Mouse (Mus musculus) natural killer cell, adult 2 months (primary cell): ENCODE data around the gene Folr2.

Source experiments
- DNase-seq, 2 experiments: peaks; one replicate each; pipeline ENCODE4 v3.0.0; 2022; ENCODE audit warnings: low spot score in 2 of 2

Gene Folr2

GRCm38 (mm10) chr7:101857094-101857493 is at the start of gene Folr2:
TSS of gene Folr2 (minus strand) at chr7:101857194.
- no peak for DNase-seq

DNA sequence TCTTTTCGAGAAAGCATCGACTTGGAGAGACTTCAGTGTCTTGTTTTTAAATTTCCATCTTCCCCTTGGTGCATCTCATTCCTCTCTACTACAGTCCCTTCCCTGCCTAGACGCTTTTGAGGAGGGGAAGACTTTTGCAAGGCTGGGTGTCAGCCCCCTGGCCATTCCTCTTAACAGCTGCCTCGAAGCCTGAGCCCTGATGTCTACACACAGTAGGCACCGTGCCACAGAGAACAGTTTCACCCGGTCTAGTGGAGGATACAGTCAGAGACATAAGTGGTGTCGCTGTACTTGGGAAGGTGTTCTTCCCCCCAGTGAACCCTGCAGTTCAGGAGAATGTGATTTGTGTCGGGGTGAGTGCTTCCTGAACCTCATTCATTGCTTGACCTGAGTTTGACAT is 49.7 kb upstream of the Folr2 start:
- no peak for DNase-seq

GRCm38 (mm10) chr7:101906287-101906681 is 49.3 kb upstream of the Folr2 start, which contains the start of gene Tomt:
TSS of gene Tomt (minus strand) at chr7:101906359.
- DNase-seq, result no peak

GRCm38 (mm10) chr7:101905561-101906286 is 48.7 kb upstream of the Folr2 start, which contains the start of gene Lamtor1:
TSS of gene Lamtor1 (plus strand) at chr7:101905904.
- peak; percentile 99 to 100 for DNase-seq

DNA sequence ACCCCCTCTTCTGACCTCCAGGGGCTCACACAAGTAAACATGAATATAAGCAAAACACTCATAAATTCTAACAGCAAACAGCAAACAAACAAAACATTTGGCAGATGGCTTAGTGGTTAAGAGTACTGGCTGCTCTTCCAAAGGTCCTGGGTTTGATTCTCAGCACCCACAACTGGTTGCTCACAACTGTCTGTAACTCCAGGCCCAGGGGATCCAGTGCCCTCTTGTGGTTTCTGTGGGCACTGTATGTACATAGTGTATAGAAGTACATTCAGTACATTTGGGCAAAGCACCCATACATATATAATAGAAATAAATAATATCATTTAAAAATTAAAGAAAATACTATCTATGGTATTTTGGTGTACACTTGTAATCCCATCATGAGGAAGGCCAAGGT is 45.9 kb upstream of the Folr2 start:
- no peak for DNase-seq

DNA sequence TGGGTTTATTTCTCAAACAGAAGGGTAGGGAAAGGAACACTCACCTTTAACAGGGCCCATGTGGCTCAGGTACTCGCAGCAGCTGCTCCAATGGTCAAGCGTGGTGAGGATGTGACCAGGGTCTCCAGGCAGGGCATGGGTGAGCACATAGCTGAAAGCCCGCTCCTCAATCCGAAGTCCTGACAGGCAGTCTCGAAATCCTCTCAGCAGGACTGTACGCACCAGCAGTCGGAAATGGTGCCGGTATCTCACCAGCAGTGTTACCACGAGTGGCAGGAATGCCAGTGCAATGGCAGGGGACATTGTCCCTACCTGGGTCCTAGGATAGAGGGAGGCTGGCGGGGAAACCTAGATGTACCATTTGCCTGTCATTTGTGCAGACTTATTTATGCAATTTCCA is 45.0 kb upstream of the Folr2 start:
- DNase-seq, result no peak

GRCm38 (mm10) chr7:101900331-101901097 is 43.5 kb upstream of the Folr2 start:
- no peak for DNase-seq

DNA sequence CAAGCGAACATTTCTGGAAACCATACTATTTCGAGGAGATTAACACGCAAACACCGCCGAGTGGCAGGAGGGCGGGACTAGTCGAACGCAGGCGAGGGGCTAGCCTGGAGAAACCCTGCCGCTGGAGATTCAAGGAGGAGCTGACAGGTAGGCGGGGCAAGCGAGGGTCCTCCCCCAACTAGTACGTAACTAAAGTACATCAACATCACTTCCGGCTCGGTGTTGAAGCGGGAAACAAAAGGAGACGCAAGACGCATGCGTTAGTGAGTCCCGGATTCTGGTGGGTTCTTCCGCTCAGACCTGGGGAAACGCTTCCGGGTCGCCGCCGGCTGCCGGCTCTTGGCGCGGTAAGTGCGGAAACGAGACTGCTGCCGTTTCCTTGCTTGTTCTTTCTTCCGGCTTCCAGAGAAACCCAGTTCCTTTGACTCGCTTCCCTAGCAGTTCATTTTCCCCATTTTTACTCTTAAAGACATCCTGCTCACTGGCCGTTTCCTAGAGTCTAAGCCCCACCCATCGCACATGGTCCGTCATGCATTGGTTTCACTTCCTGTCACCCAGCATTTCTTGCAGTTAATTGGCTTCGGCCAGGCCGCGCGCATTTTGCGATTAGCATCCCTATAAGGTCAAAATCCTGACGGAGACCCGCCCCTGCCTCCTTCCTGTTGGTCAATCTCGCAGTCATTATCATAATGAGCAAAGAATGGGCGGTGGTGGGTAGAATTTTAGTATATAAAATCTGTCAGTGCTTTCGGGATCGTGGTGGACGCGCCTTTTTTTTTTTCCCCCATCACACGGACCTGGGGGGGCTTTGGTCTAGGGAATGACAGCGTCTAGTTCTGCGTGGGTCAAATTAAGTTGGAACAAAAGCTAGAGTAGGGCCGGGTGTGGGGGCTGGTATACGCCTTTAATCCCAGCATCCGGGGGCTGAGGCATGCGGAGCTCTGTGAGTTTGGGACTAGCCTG is 39.4 kb upstream of the Folr2 start:
- peak; percentile 97 for DNase-seq

GRCm38 (mm10) chr7:101895695-101896094 is 38.7 kb upstream of the Folr2 start:
- no peak for DNase-seq

GRCm38 (mm10) chr7:101888460-101888859 is 31.5 kb upstream of the Folr2 start:
- no peak for DNase-seq

- no peak for DNase-seq
Observed at GRCm38 (mm10) chr7:101886274-101886673, 29.3 kb upstream of the Folr2 start.

- DNase-seq, result no peak
Observed at GRCm38 (mm10) chr7:101884160-101884559, 27.2 kb upstream of the Folr2 start.

DNA sequence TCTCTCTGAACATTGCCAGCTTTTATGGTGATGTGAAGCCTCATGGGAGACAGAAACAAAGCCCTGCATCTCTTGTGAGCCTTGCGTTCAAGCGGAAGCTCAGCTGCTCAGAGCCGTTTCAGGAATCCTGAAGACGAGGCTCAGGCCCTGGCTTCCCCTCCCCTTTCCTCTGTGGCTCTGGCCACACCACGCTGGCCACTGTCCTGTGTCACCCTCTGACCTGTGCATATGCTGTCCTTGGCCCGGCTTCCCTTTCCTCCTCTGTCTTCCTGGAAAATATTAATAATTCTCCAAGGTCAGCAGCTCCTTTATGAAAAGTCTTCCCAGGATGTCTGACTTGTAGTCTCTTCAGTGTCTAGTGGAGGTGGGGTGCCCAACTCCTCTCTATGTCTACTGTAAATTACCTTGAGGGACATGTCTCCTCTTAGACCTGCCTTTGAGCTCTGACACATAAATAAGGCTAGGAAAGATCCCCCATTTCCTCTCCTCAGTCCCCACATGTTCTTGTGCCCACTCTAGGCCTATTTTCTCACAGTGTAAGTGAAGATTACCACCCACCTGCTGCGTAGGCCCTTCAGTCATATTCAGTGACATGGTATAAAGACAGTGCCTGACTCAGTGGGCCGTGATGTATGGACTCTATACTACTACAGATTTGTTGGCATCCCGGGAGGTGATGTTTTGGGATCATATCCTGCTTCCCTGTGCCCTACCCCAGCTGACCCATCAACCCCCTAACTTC is 25.6 kb upstream of the Folr2 start:
- DNase-seq, result no peak

- no peak for DNase-seq
Observed at GRCm38 (mm10) chr7:101880855-101881254, 23.9 kb upstream of the Folr2 start.

GRCm38 (mm10) chr7:101875978-101876377 is 19.0 kb upstream of the Folr2 start:
- DNase-seq, result no peak

DNA sequence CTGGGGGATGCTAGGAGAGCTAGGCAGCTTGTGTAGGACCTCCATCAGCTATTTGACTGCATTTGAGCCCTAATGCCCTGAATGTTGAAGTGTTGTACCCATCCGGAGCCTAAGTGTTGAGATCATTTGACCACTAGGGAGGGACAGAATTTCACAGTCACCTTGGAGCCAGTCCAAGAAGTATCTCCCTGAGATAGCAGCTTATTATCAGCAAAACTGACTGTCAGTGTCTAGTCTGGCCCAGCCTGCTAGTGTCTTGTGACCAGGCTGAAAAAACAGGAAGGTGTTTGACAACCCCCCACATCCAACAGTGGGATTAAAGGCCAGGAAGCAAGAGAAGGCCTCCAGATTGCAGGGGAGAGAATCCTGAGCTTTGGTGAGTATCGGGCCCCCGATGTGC is 14.3 kb upstream of the Folr2 start:
- DNase-seq, result no peak

GRCm38 (mm10) chr7:101870629-101871028 is 13.6 kb upstream of the Folr2 start, which contains the start of gene Folr1:
TSS of gene Folr1 (minus strand) at chr7:101870788.
- DNase-seq, result no peak

- no peak for DNase-seq
Observed at GRCm38 (mm10) chr7:101869163-101869500, 12.1 kb upstream of the Folr2 start.

DNA sequence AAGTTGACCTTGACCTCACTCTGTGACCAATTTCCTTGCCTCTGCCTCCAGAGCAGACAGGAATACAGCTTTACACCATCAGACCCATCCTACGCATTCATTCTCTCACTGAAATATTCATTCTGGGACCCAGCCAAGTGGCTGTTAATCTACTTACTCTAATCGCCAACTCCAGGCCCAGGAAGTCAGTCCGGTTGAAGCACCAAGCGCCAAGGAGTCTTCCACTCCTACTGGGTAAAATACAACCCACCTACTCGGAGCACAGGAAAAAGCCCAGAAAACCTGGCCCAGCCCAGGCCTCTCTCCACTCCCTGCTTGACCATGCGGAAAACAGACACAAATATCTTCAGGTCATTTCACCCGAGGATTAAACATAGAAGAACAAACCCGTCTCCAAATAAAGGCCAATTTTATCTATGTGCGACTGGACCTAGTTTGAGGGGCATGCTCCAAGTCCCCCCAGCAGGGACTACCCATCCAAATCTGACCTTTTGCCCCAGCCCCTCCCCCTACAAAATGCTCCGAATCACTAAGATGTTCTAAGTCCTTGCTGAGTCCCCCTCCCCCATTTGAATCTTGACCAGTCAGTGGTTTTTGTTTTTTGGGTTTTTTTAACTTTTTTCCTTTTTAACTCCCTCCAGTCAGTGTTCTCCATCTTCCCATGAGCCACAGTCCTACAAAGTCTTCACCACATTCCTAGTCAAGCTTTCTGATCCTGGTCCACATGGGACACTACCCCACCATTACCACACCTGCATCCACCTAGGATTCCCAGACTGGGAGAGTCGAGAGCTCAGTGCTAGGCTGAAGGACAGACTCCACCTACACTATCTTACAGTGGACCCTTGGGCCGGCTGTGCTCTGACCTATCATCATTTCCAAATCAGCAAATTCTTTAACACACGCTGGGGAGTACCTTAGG is 11.5 kb upstream of the Folr2 start:
- no peak for DNase-seq

GRCm38 (mm10) chr7:101867482-101867881 is 10.5 kb upstream of the Folr2 start:
- DNase-seq, result no peak
